Mouse (Mus musculus): Measurements from ENCODE around the gene Nat10. TPM values are rescaled to one million over a fixed set of nuclear protein-coding genes. Genes with fewer than 3 reads are reported as not detected.

Gene Nat10
- 43.5 TPM for polyA plus RNA-seq (2017; shearing (Covaris generic))

DNA sequence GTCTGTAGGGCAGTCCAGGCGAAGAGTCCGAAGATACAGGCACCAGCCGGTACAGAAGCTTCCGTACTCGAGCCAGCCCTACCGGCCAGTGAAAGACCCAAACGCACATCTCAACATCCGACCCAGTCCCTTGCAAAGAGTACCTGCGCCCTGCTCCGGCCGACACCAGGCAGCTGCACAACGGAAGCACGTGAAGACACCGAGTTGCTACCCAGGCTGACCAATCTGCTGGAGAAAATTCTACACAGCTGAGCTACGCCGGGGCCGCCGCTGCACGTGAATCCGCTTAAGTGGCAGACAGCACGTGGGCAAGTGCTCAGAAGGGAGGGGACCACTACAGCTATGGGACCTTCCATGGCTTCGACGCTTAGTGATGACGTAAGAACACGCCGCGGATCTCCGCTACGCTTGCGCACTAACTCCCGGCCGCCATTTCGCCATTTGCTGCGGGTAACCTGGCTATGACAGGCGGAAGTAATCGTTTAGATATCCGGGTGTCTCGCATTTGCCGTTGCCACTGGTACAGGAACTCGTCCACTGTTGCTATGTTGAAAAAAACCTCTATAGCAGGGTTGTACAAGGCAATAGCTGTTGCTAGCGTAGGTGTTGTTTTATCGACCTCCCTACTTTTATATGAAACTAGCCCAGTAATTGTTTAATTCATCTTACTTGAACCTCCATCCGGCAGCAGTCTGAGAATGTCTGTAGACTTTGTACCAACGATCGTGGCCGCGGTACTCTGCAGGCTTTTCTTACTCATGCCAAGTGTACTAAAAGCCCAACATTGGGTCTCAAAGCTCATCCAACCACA lies at the start of gene Nat10:
TSS of gene Nat10 (minus strand) at position 365 of the 811 bp plus-strand sequence.

DNA sequence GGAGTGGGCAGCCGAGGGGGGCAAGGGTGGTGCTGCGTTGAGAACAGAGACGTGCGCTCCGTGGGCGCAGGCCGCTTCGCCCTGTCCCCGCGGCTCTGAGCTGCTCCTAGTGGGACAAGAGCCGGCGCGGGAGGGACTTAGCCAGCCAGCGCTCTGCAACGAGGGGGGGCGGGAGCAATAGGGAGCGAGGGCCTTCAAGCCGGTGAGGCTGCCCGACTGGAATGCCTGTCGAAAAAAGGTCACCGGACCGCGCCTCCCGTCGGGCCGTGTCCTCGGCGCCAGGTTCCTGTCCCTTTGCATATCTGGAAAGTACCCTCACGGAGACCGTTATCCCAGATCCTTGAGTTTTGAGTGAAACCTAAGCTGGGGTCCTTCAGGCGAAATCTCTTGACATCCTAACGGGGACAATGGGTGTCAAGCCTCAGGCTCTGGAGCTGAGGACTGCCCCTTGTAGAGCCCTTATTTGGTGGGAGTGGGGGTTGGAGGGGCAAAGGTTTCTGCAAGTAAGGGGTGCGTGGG lies 36.5 kb upstream of the Nat10 start, which contains the start of gene Caprin1:
TSS of gene Caprin1 (minus strand) at position 159 of the 519 bp plus-strand sequence.

Other genes starting within 250 kb of the Nat10 start
- gene Abtb2, start 195.0 kb downstream of the Nat10 start, polyA plus RNA-seq (2017; shearing (Covaris generic)) = 64.2 TPM
- 278 TPM for gene Caprin1, start 36.4 kb upstream of the Nat10 start, polyA plus RNA-seq (2017; shearing (Covaris generic))
- 1.9 TPM for gene Lmo2, start 196.7 kb upstream of the Nat10 start, polyA plus RNA-seq (2017; shearing (Covaris generic))